Mouse (Mus musculus): ENCODE data around the gene Son. TPM values are rescaled to one million over a fixed set of nuclear protein-coding genes. Genes with fewer than 3 reads are reported as not detected.
"Not testable (repeated sequence)": the region's sequence is repeated elsewhere in the genome, so short reads cannot be mapped to it uniquely, and the experiment has no call there.

Gene Son
- polyA plus RNA-seq, 1 experiment from 2014 or later: 108 TPM

DNA sequence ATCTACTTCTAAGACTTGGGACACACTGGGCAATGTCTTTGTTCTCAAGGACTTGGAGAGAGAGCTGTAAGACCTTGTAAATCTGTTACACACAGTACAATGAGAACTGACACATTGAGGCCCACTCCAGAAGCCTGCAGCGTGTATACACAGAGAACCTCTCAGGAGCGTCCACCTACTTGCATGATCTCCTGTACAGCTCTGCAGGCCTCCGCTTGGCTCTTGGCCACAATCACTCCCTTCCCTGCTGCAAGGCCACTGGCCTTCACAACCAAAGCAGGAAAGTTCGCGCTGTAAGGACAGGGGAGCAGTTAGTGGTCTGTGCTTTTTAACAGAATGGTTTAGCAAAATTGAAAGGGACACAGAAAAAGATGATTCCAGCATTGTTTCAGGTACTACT is 8.1 kb upstream of the Son start:
- H3K9me3 ChIP-seq (ENCODE audit: control insufficient read depth, low read length): no peaks in the 10 kb centered on the region
- H3K4me1 ChIP-seq (ENCODE audit: control insufficient read depth in 2 of 2, insufficient read depth in 2 of 2, low read length in 2 of 2): no peaks in the 10 kb centered on the region
- H3K27ac ChIP-seq (replicated peaks in 1 of 2; ENCODE audit: control insufficient read depth in 1 of 2, insufficient read depth in 1 of 2, low read depth in 2 of 2, low read length in 2 of 2): no peak overlapping the region
- no peak for ATAC-seq (ENCODE audit: insufficient number of reproducible peaks, insufficient read depth, low FRiP score, low read depth)
- no peak overlapping the region for H3K4me3 ChIP-seq (ENCODE audit: control insufficient read depth in 1 of 2, insufficient read depth in 1 of 2, low read depth in 1 of 2, low read length in 2 of 2)
- no peak overlapping the region for H3K4me2 ChIP-seq (ENCODE audit: low read length)
- H3K27me3 ChIP-seq (ENCODE audit: control insufficient read depth, insufficient read depth, low read length): no peaks in the 10 kb centered on the region
- 92% methylated on average over 5 of the region's 5 CpGs for WGBS
- H3K9ac ChIP-seq (ENCODE audit: low read length): no peak overlapping the region
- H3K36me3 ChIP-seq (ENCODE audit: control insufficient read depth, insufficient read depth, low read length): peaks cover 83% of the 10 kb centered on the region

DNA sequence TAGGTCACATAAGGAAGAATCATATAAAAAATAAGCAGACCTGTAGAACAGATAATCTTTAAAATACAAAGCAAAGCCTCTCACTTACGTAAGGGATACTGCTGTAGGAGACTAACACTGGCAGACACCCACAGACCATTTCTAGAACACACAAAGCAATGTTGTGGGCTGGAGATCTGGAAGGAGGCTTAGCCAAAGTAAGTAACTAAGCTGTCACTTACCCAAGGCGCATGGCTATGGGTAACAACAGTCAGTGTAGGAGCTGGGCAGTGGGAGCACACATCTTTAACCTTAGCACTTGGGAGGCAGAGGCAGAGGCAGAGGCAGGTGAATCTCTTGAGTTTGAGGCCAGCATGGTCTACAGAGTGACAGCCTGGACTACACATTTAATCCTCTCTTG is 7.7 kb upstream of the Son start:
- Histone ChIP-seq H3K27ac (replicated peaks in 1 of 2; ENCODE audit: control insufficient read depth in 1 of 2, insufficient read depth in 1 of 2, low read depth in 2 of 2, low read length in 2 of 2) (no peak overlapping the region), H3K9me3 (ENCODE audit: control insufficient read depth, low read length) (no peaks in the 10 kb centered on the region), H3K4me2 (ENCODE audit: low read length) (no peak overlapping the region), H3K4me3 (ENCODE audit: control insufficient read depth in 1 of 2, insufficient read depth in 1 of 2, low read depth in 1 of 2, low read length in 2 of 2) (no peak overlapping the region), H3K36me3 (ENCODE audit: control insufficient read depth, insufficient read depth, low read length) (peaks cover 82% of the 10 kb centered on the region), H3K4me1 (ENCODE audit: control insufficient read depth in 2 of 2, insufficient read depth in 2 of 2, low read length in 2 of 2) (no peaks in the 10 kb centered on the region; a peak in 1 of 4 replicates), H3K27me3 (ENCODE audit: control insufficient read depth, insufficient read depth, low read length) (no peaks in the 10 kb centered on the region), H3K9ac (ENCODE audit: low read length) (no peak overlapping the region)
- WGBS: 91% methylated on average over 2 of the region's 2 CpGs
- ATAC-seq (ENCODE audit: insufficient number of reproducible peaks, insufficient read depth, low FRiP score, low read depth): no peak

DNA sequence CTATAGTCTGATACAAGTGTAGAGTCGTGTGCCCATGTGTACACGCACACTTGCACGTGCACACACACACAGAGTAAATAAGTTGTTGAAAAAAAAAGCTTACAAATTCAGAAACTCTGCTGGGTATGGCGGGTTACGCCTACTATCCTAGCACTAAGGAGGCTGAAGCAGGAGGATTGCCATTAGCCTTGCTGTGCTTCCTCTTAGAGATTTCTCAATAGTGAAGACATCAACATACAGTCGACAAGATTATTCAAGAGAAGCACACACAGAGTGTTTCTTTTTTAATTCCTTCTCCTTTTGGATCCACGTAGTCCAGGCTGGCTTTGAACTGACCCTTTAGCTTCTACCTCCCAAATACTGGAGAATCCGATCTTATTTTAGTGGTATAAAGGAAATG is 7.1 kb upstream of the Son start:
- peaks cover 77% of the 10 kb centered on the region for H3K36me3 ChIP-seq (ENCODE audit: control insufficient read depth, insufficient read depth, low read length)

DNA sequence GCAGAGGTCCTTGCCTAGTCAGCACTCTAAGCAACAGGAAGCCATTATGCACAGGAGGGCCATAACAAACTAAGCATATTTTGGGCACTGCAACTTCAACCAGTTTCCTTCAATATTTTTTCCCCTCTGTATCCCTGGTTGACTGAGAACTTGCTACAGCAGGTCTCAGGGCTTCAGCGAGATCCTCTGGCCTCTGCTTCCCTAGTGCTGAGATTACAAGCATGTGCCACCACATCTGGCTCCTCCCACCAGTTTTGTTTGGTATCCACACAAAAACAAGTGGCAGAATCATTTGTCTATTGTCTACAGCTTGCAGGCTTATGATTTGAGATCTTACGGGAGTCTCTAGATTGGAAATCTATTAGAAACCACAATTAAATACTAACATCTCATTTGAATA is 2.4 kb upstream of the Son start:
- peaks cover 2 to 9% of the 10 kb centered on the region in 2 experiments; a peak in 3 of 4 replicates for H3K4me1 ChIP-seq (ENCODE audit: control insufficient read depth in 2 of 2, insufficient read depth in 2 of 2, low read length in 2 of 2)
- no peak overlapping the region for H3K4me3 ChIP-seq (ENCODE audit: control insufficient read depth in 1 of 2, insufficient read depth in 1 of 2, low read depth in 1 of 2, low read length in 2 of 2)
- H3K9ac ChIP-seq (ENCODE audit: low read length): no peak overlapping the region
- peaks cover 30% of the 10 kb centered on the region for H3K36me3 ChIP-seq (ENCODE audit: control insufficient read depth, insufficient read depth, low read length)
- no peak overlapping the region for H3K4me2 ChIP-seq (ENCODE audit: low read length)
- no peaks in the 10 kb centered on the region for H3K9me3 ChIP-seq (ENCODE audit: control insufficient read depth, low read length)
- H3K27ac ChIP-seq (replicated peaks in 1 of 2; ENCODE audit: control insufficient read depth in 1 of 2, insufficient read depth in 1 of 2, low read depth in 2 of 2, low read length in 2 of 2): no peak overlapping the region
- no peak for ATAC-seq (ENCODE audit: insufficient number of reproducible peaks, insufficient read depth, low FRiP score, low read depth)
- 88% methylated on average over 2 of the region's 2 CpGs for WGBS
- no peaks in the 10 kb centered on the region for H3K27me3 ChIP-seq (ENCODE audit: control insufficient read depth, insufficient read depth, low read length)

More for the DNA sequence above, 7.1 kb upstream of the Son start:
- H3K27ac ChIP-seq (replicated peaks in 1 of 2; ENCODE audit: control insufficient read depth in 1 of 2, insufficient read depth in 1 of 2, low read depth in 2 of 2, low read length in 2 of 2): no peak overlapping the region
- no peaks in the 10 kb centered on the region for H3K27me3 ChIP-seq (ENCODE audit: control insufficient read depth, insufficient read depth, low read length)
- H3K4me3 ChIP-seq (ENCODE audit: control insufficient read depth in 1 of 2, insufficient read depth in 1 of 2, low read depth in 1 of 2, low read length in 2 of 2): no peak overlapping the region
- H3K4me1 ChIP-seq (ENCODE audit: control insufficient read depth in 2 of 2, insufficient read depth in 2 of 2, low read length in 2 of 2): no peaks in the 10 kb centered on the region; a peak in 1 of 4 replicates
- H3K9me3 ChIP-seq (ENCODE audit: control insufficient read depth, low read length): no peaks in the 10 kb centered on the region
- H3K9ac ChIP-seq (ENCODE audit: low read length): no peak overlapping the region
- 93% methylated on average over 8 of the region's 8 CpGs for WGBS
- no peak for ATAC-seq (ENCODE audit: insufficient number of reproducible peaks, insufficient read depth, low FRiP score, low read depth)
- H3K4me2 ChIP-seq (ENCODE audit: low read length): no peak overlapping the region

- H3K27ac ChIP-seq (replicated peaks in 1 of 2; ENCODE audit: control insufficient read depth in 1 of 2, insufficient read depth in 1 of 2, low read depth in 2 of 2, low read length in 2 of 2); ATAC-seq (ENCODE audit: insufficient number of reproducible peaks, insufficient read depth, low FRiP score, low read depth); H3K4me1 ChIP-seq (ENCODE audit: control insufficient read depth in 2 of 2, insufficient read depth in 2 of 2, low read length in 2 of 2); H3K27me3 ChIP-seq (ENCODE audit: control insufficient read depth, insufficient read depth, low read length); H3K9ac ChIP-seq (ENCODE audit: low read length); H3K4me3 ChIP-seq (ENCODE audit: control insufficient read depth in 1 of 2, insufficient read depth in 1 of 2, low read depth in 1 of 2, low read length in 2 of 2); H3K9me3 ChIP-seq (ENCODE audit: control insufficient read depth, low read length): not testable (repeated sequence)
- peak overlapping the region; percentile 92 for H3K4me2 ChIP-seq (ENCODE audit: low read length)
- no CpG with 5 or more reads among the region's 2 CpGs for WGBS
- H3K36me3 ChIP-seq (ENCODE audit: control insufficient read depth, insufficient read depth, low read length): peaks cover 25% of the 10 kb centered on the region
Measured at GRCm38 (mm10) chr16:91645420-91645819, 1.9 kb upstream of the Son start.

GRCm38 (mm10) chr16:91645995-91646602 is 1.2 kb upstream of the Son start:
- Histone ChIP-seq H3K4me2 (ENCODE audit: low read length) (peak overlapping the region; percentile 92), H3K4me1 (ENCODE audit: control insufficient read depth in 2 of 2, insufficient read depth in 2 of 2, low read length in 2 of 2) (peaks cover 2 to 9% of the 10 kb centered on the region in 2 experiments; a peak in 3 of 4 replicates), H3K4me3 (ENCODE audit: control insufficient read depth in 1 of 2, insufficient read depth in 1 of 2, low read depth in 1 of 2, low read length in 2 of 2) (peak overlapping the region; percentile 79 to 84), H3K9ac (ENCODE audit: low read length) (peak overlapping the region; percentile 80), H3K27ac (replicated peaks in 1 of 2; ENCODE audit: control insufficient read depth in 1 of 2, insufficient read depth in 1 of 2, low read depth in 2 of 2, low read length in 2 of 2) (peak overlapping the region; percentile 62 to 97), H3K36me3 (ENCODE audit: control insufficient read depth, insufficient read depth, low read length) (peaks cover 19% of the 10 kb centered on the region), H3K27me3 (ENCODE audit: control insufficient read depth, insufficient read depth, low read length) (no peaks in the 10 kb centered on the region), H3K9me3 (ENCODE audit: control insufficient read depth, low read length) (no peaks in the 10 kb centered on the region)
- 2% methylated on average over 11 of the region's 11 CpGs for WGBS
- no peak for ATAC-seq (ENCODE audit: insufficient number of reproducible peaks, insufficient read depth, low FRiP score, low read depth)

DNA sequence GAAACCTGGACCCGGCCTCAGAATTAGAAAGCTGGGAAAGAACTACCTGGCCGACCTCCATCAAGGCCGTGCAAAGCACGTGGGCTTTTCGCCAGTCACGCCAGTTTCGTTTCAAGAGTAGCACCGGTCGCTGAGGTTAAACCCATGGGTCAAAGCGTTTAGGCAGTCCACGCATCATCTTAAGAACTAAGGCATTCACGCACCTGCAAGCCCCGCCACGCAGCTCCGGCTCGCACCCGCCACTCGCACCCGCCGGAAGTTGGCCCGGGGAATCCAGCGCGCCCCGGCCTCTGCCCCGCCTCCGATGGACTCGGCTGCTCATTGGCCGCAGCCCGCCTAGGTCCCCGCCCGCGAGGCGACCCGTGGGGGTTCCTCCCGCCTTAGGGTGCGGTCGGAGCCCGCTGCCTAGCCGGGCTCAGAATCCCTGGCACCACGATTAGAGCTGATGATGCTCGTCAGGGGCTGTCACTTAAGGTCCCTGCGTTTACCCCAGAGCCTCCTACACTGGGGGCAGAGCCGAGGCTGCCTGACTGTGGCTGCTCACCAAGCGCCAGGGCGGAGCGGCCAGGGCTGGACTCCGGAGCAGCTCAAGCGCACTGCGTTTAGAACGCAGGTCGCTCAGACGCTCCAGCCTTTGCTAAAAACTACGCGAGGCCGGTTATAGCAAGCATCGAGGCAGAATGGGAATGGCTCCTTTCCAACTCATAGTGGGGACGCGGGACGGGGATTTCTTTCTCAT is 456 bp upstream of the Son start, which contains the start of gene Gart:
Gart (minus strand) TSS at position 272 of the 739 bp plus-strand sequence.
- peak; percentile 88 for ATAC-seq (ENCODE audit: insufficient number of reproducible peaks, insufficient read depth, low FRiP score, low read depth)
- peak within 1 kb of the TSS; percentile 81 to 84 for H3K4me3 ChIP-seq (ENCODE audit: control insufficient read depth in 1 of 2, insufficient read depth in 1 of 2, low read depth in 1 of 2, low read length in 2 of 2)
- peak within 1 kb of the TSS; percentile 97 for H3K9ac ChIP-seq (ENCODE audit: low read length)
- peaks cover 19% of the 10 kb centered on the region for H3K36me3 ChIP-seq (ENCODE audit: control insufficient read depth, insufficient read depth, low read length)
- H3K27ac ChIP-seq (replicated peaks in 1 of 2; ENCODE audit: control insufficient read depth in 1 of 2, insufficient read depth in 1 of 2, low read depth in 2 of 2, low read length in 2 of 2): peak within 1 kb of the TSS; percentile 97 to 98
- no peaks in the 10 kb centered on the region for H3K9me3 ChIP-seq (ENCODE audit: control insufficient read depth, low read length)
- under 1% methylated on average over 59 of the region's 59 CpGs for WGBS
- H3K4me2 ChIP-seq (ENCODE audit: low read length): peak within 1 kb of the TSS; percentile 92
- H3K4me1 ChIP-seq (ENCODE audit: control insufficient read depth in 2 of 2, insufficient read depth in 2 of 2, low read length in 2 of 2): peaks cover 2 to 9% of the 10 kb centered on the region in 2 experiments; a peak in 3 of 4 replicates
- H3K27me3 ChIP-seq (ENCODE audit: control insufficient read depth, insufficient read depth, low read length): no peaks in the 10 kb centered on the region

Data from heart, embryonic 14.5 days (tissue).